Mouse (Mus musculus): ENCODE data around the gene Nucks1. TPM values are rescaled to one million over a fixed set of nuclear protein-coding genes. Genes with fewer than 3 reads are reported as not detected.
"Not testable (repeated sequence)": the region's sequence is repeated elsewhere in the genome, so short reads cannot be mapped to it uniquely, and the experiment has no call there.

The Nucks1 gene
- total RNA-seq (2021), result 100 to 1,000 TPM; 158 to 166 TPM
- long read RNA-seq, full-length matches to known transcripts, result 14 of 18 reads
- long read RNA-seq, partial matches to known transcripts, result 0 of 18 reads
- long read RNA-seq, other reads (novel, unspliced or antisense), result 4 of 18 reads

GRCm38 (mm10) chr1:131910001-131910648 is at the start of gene Nucks1:
Gene Nucks1 (plus strand): TSS chr1:131910534.
- peak; percentile 99 for DNase-seq (ENCODE audit: low spot score in 2 of 2)

- no peak for DNase-seq (ENCODE audit: low spot score in 2 of 2)
These were observed 48.5 kb upstream of the Nucks1 start for GRCm38 (mm10) chr1:131861811-131862210.

- no peak for DNase-seq (ENCODE audit: low spot score in 2 of 2)
These were observed 44.7 kb upstream of the Nucks1 start for GRCm38 (mm10) chr1:131865596-131865995.

- DNase-seq (ENCODE audit: low spot score in 2 of 2), result no peak
These were observed 43.9 kb upstream of the Nucks1 start for GRCm38 (mm10) chr1:131866304-131866999.

- DNase-seq (ENCODE audit: low spot score in 2 of 2), result peak; percentile 83 to 95
These were observed 43.0 kb upstream of the Nucks1 start, which contains the start of gene Rab29 for GRCm38 (mm10) chr1:131867093-131867945. Gene Rab29 (plus strand): TSS chr1:131867224.

- no peak for DNase-seq (ENCODE audit: low spot score in 2 of 2)
These were observed 42.4 kb upstream of the Nucks1 start for GRCm38 (mm10) chr1:131867946-131868290.

GRCm38 (mm10) chr1:131869561-131869960 is 40.8 kb upstream of the Nucks1 start:
- DNase-seq (ENCODE audit: low spot score in 2 of 2), result no peak

- DNase-seq (ENCODE audit: low spot score in 2 of 2), result no peak
These were observed 37.5 kb upstream of the Nucks1 start for GRCm38 (mm10) chr1:131872856-131873255.

GRCm38 (mm10) chr1:131879816-131880215 is 30.5 kb upstream of the Nucks1 start:
- DNase-seq (ENCODE audit: low spot score in 2 of 2), result no peak

- DNase-seq (ENCODE audit: low spot score in 2 of 2), result peak in 1 of 2 experiments; percentile 10
These were observed 27.5 kb upstream of the Nucks1 start for GRCm38 (mm10) chr1:131882787-131883186.

GRCm38 (mm10) chr1:131886173-131886572 is 24.2 kb upstream of the Nucks1 start:
- no peak for DNase-seq (ENCODE audit: low spot score in 2 of 2)

GRCm38 (mm10) chr1:131886641-131887040 is 23.7 kb upstream of the Nucks1 start:
- peak in 1 of 2 experiments; percentile 37 for DNase-seq (ENCODE audit: low spot score in 2 of 2)

- DNase-seq (ENCODE audit: low spot score in 2 of 2), result no peak
These were observed 20.2 kb upstream of the Nucks1 start for GRCm38 (mm10) chr1:131890043-131890658.

GRCm38 (mm10) chr1:131891436-131891835 is 18.9 kb upstream of the Nucks1 start:
- no peak for DNase-seq (ENCODE audit: low spot score in 2 of 2)

GRCm38 (mm10) chr1:131902679-131903078 is 7.7 kb upstream of the Nucks1 start:
- DNase-seq (ENCODE audit: low spot score in 2 of 2), result no peak

- DNase-seq (ENCODE audit: low spot score in 2 of 2), result no peak
These were observed 7.1 kb upstream of the Nucks1 start for GRCm38 (mm10) chr1:131903251-131903650.

GRCm38 (mm10) chr1:131905497-131905896 is 4.8 kb upstream of the Nucks1 start:
- DNase-seq (ENCODE audit: low spot score in 2 of 2), result no peak

- DNase-seq (ENCODE audit: low spot score in 2 of 2), result no peak
These were observed 1.9 kb upstream of the Nucks1 start for GRCm38 (mm10) chr1:131908456-131908855.

GRCm38 (mm10) chr1:131909236-131909635 is 1.1 kb upstream of the Nucks1 start:
- DNase-seq (ENCODE audit: low spot score in 2 of 2), result not testable (repeated sequence)

- peak; percentile 48 to 65 for DNase-seq (ENCODE audit: low spot score in 2 of 2)
These were observed 582 bp downstream of the Nucks1 start for GRCm38 (mm10) chr1:131910674-131911558.

Measured in layer of hippocampus, adult 18-20 months (tissue).